Mouse (Mus musculus): Measurements from ENCODE around the gene Gsg1.

DNA sequence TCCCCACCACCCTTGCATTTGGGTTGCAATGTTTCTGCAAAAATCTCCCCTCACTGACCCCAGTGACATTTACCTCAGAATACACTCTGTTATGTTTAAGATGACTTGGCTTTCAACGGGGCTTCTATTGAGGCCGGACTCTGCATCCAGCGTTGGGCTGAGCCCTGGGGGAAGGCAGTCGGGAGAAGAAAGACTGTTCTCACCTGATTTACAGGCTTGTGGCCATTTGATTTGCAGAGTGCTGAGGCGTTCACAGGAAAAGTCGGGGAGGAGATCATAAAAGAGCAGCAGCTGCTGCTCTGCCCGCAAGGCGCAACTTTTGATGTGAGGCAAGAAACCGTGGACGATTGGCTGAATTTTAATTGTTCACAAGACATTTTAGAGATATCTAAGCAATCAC lies 25.7 kb upstream of the Gsg1 start:
- TF ChIP-seq CTCF (IDR thresholded peaks at IDR 0.05; ENCODE audit: borderline replicate concordance, insufficient read depth, low read length) (no peak), POLR2A (IDR thresholded peaks at IDR 0.05; ENCODE audit: low read depth, low read length) (no peak)

All from embryonic fibroblast, embryonic 13.5 days (primary cell).